Mouse (Mus musculus): ENCODE measurements around the gene Rgs6. TPM values are rescaled to one million over a fixed set of nuclear protein-coding genes. Genes with fewer than 3 reads are reported as not detected.

Gene Rgs6
- total and polyA plus RNA-seq, 3 experiments: 7.3 to 12.6 (median 10.2) TPM

DNA sequence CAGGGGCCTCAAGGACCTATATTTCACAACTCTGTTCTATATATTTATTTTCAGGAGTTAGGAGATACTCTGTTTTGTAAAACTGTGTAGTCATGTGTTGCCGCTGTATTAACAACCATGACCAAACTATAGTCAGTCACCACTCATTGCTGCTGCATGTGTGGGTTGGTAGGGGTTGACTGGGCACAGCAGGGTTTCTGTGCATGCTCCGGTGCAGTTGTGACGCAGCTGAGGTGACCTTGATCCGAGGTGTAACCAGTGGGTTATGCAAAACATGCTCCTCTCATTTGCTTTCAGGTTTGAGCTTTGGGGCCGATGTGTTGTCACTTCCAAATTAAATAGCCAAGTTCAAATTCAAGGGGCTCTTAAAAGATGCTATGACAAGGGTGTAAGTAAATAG lies 193.3 kb downstream of the Rgs6 start:
- Histone ChIP-seq H3K27ac (no peak overlapping the region), H3K79me2 (replicated peaks; ENCODE audit: control insufficient read depth, insufficient read depth, low read length) (no peaks in the 10 kb centered on the region), H3K27me3 (ENCODE audit: control insufficient read depth, insufficient read depth, low read length) (no peaks in the 10 kb centered on the region), H3K4me3 (no peak overlapping the region), H3K9ac (ENCODE audit: low read depth, low read length) (no peak overlapping the region), H3K4me1 (ENCODE audit: control insufficient read depth, insufficient read depth, low read length) (no peaks in the 10 kb centered on the region), H3K36me3 (ENCODE audit: control insufficient read depth, insufficient read depth, low read length) (no peaks in the 10 kb centered on the region)
- DNase-seq: no peak
- WGBS: 75% methylated on average over 5 of the region's 5 CpGs
- TF ChIP-seq CTCF (IDR thresholded peaks at IDR 0.05) (no peak), EP300 (IDR thresholded peaks at IDR 0.05; ENCODE audit: insufficient read depth, low read depth, low read length) (no peak), POLR2A (IDR thresholded peaks at IDR 0.05; ENCODE audit: insufficient read depth, low read depth, low read length) (no peak)
- intact Hi-C loops (cut with DNase I): no loop called here

DNA sequence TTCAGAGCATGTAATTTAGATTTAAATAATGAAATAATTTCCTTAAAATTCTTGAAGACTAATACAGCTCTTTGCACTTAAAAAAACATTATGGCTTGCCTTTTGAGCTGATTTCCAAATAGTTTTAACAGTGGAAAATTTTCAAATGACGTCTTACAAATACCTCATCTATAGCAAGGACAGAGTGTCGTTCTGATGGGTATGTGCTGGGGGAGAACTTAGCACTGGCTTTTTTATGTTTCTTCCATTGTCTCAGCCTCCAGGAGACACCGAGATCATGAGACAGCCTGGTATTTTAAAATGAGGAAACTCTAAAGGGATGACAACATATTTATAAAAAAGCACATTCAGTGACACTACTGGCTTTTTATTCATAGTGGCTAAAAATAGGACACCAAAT lies 204.0 kb downstream of the Rgs6 start:
- 57% methylated on average over 3 of the region's 3 CpGs for WGBS
- no peaks in the 10 kb centered on the region; the same call in 1 of the 2 replicates for H3K79me2 ChIP-seq (replicated peaks; ENCODE audit: control insufficient read depth, insufficient read depth, low read length)
- intact Hi-C loops (cut with DNase I): no loop called here
- no peaks in the 10 kb centered on the region for H3K36me3 ChIP-seq (ENCODE audit: control insufficient read depth, insufficient read depth, low read length)
- DNase-seq: no peak
- H3K4me3 ChIP-seq: no peak overlapping the region
- H3K27me3 ChIP-seq (ENCODE audit: control insufficient read depth, insufficient read depth, low read length): no peaks in the 10 kb centered on the region
- H3K9ac ChIP-seq (ENCODE audit: low read depth, low read length): no peak overlapping the region
- no peaks in the 10 kb centered on the region; the same call in 1 of the 2 replicates for H3K4me1 ChIP-seq (ENCODE audit: control insufficient read depth, insufficient read depth, low read length)
- TF ChIP-seq EP300 (IDR thresholded peaks at IDR 0.05; ENCODE audit: insufficient read depth, low read depth, low read length) (no peak), CTCF (IDR thresholded peaks at IDR 0.05) (no peak), POLR2A (IDR thresholded peaks at IDR 0.05; ENCODE audit: insufficient read depth, low read depth, low read length) (no peak)
- no peak overlapping the region for H3K27ac ChIP-seq

DNA sequence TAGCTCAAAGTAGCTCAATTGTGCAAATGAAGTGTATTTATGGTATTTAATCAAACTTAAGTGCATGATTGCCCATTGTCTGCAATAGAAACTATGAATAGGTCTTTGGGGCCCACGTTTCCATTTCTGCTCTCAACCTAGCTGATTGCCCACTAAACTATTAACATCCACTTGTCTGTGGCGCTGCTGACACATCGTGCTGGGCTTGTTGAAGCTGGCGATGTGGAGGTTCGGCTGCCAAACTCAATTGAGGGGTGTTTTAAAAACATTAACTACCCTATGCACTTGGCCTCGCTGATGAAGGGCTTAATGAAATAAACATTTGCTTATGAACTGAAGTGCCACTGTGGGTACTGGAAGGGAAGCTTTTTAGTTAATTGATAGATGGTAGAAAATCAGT lies 211.8 kb downstream of the Rgs6 start:
- TF ChIP-seq EP300 (IDR thresholded peaks at IDR 0.05; ENCODE audit: insufficient read depth, low read depth, low read length): no peak
- no peak for TF ChIP-seq CTCF (IDR thresholded peaks at IDR 0.05)
- TF ChIP-seq POLR2A (IDR thresholded peaks at IDR 0.05; ENCODE audit: insufficient read depth, low read depth, low read length): no peak
- 78% methylated on average over 6 of the region's 6 CpGs for WGBS
- Histone ChIP-seq H3K36me3 (ENCODE audit: control insufficient read depth, insufficient read depth, low read length) (no peaks in the 10 kb centered on the region), H3K9ac (ENCODE audit: low read depth, low read length) (no peak overlapping the region), H3K4me3 (no peak overlapping the region), H3K79me2 (replicated peaks; ENCODE audit: control insufficient read depth, insufficient read depth, low read length) (no peaks in the 10 kb centered on the region; the same call in 1 of the 2 replicates), H3K4me1 (ENCODE audit: control insufficient read depth, insufficient read depth, low read length) (peaks cover 2% of the 10 kb centered on the region; the same call in 1 of the 2 replicates), H3K27me3 (ENCODE audit: control insufficient read depth, insufficient read depth, low read length) (no peaks in the 10 kb centered on the region), H3K27ac (no peak overlapping the region)
- DNase-seq: no peak
- intact Hi-C loops (cut with DNase I): no loop called here

DNA sequence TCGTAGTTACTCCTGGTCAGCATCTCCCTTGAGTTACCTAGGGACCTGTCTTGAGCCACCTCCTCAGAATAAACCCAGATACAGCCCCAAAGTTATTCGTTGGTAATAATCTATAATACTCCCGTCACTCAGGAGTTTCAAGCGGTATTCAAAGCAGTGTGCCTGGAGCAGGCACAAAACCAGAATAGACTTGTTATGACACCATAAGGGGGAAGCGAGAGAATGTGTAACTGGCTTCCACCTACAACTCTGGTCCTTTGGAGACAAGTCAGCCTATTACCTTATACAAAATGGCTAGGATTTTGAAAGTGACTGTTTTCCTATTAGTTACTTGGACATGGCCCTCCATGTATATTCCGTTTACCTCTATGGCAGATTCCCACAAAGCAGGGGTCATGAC lies 213.6 kb downstream of the Rgs6 start:
- no peaks in the 10 kb centered on the region; the same call in 1 of the 2 replicates for H3K79me2 ChIP-seq (replicated peaks; ENCODE audit: control insufficient read depth, insufficient read depth, low read length)
- H3K4me1 ChIP-seq (ENCODE audit: control insufficient read depth, insufficient read depth, low read length): peaks cover 2% of the 10 kb centered on the region; the same call in 1 of the 2 replicates
- no peak overlapping the region for H3K4me3 ChIP-seq
- WGBS: 85% methylated on average over 6 of the region's 6 CpGs
- no peak for DNase-seq
- H3K36me3 ChIP-seq (ENCODE audit: control insufficient read depth, insufficient read depth, low read length): no peaks in the 10 kb centered on the region
- H3K27me3 ChIP-seq (ENCODE audit: control insufficient read depth, insufficient read depth, low read length): no peaks in the 10 kb centered on the region
- TF ChIP-seq EP300 (IDR thresholded peaks at IDR 0.05; ENCODE audit: insufficient read depth, low read depth, low read length) (no peak), POLR2A (IDR thresholded peaks at IDR 0.05; ENCODE audit: insufficient read depth, low read depth, low read length) (no peak), CTCF (IDR thresholded peaks at IDR 0.05) (no peak)
- intact Hi-C loops (cut with DNase I): no loop called here
- H3K9ac ChIP-seq (ENCODE audit: low read depth, low read length): no peak overlapping the region
- H3K27ac ChIP-seq: no peak overlapping the region

DNA sequence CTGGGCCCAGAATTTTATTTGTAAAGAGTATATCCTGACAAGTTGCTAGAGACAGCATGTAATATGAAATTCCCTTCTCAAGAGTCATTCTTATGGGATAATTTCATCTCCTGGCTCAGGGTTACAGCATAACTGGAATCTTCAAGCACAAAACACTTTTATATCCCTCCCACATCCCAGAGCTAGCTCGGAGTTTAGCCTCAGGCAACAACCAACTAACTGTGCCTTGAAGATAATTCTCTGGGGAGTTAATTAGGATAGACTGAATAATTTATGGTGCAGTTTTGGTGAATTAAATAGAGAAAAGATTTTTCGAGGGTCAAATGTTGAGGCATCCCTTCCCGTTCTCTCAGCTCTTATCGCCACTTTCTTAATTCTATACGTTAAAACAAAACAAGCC lies 214.6 kb downstream of the Rgs6 start:
- Histone ChIP-seq H3K36me3 (ENCODE audit: control insufficient read depth, insufficient read depth, low read length) (no peaks in the 10 kb centered on the region), H3K27ac (no peak overlapping the region; the same call in 1 of the 2 replicates), H3K4me3 (no peak overlapping the region), H3K9ac (ENCODE audit: low read depth, low read length) (no peak overlapping the region), H3K27me3 (ENCODE audit: control insufficient read depth, insufficient read depth, low read length) (no peaks in the 10 kb centered on the region), H3K79me2 (replicated peaks; ENCODE audit: control insufficient read depth, insufficient read depth, low read length) (no peaks in the 10 kb centered on the region), H3K4me1 (ENCODE audit: control insufficient read depth, insufficient read depth, low read length) (peaks cover 2% of the 10 kb centered on the region; the same call in 1 of the 2 replicates)
- TF ChIP-seq POLR2A (IDR thresholded peaks at IDR 0.05; ENCODE audit: insufficient read depth, low read depth, low read length): no peak
- TF ChIP-seq CTCF (IDR thresholded peaks at IDR 0.05): no peak
- no peak for TF ChIP-seq EP300 (IDR thresholded peaks at IDR 0.05; ENCODE audit: insufficient read depth, low read depth, low read length)
- WGBS: 89% methylated on average over 5 of the region's 5 CpGs
- intact Hi-C loops (cut with DNase I): no loop called here
- no peak for DNase-seq

DNA sequence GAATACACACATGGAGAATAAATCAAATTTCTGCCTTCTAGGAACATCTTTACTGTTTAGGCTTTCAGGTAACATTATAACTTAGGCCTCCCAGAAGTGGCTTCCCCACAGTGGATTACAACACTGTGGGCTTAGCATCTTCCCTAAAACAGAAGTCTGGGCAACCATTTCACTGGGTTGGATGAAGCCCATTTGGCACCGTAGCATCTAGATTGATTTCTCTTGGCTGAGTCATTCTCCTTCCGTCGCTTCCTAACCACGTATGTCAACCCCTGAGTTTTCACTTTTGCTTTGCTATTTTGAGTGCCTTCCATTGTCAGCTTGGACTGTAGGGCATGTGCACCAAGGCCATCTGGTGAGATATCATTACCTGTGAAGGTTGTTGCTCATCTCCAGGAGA lies 217.1 kb downstream of the Rgs6 start:
- Histone ChIP-seq H3K27me3 (ENCODE audit: control insufficient read depth, insufficient read depth, low read length) (no peaks in the 10 kb centered on the region), H3K79me2 (replicated peaks; ENCODE audit: control insufficient read depth, insufficient read depth, low read length) (no peaks in the 10 kb centered on the region), H3K4me1 (ENCODE audit: control insufficient read depth, insufficient read depth, low read length) (peaks cover 2% of the 10 kb centered on the region; the same call in 1 of the 2 replicates), H3K9ac (ENCODE audit: low read depth, low read length) (no peak overlapping the region), H3K4me3 (no peak overlapping the region), H3K36me3 (ENCODE audit: control insufficient read depth, insufficient read depth, low read length) (no peaks in the 10 kb centered on the region), H3K27ac (no peak overlapping the region)
- TF ChIP-seq POLR2A (IDR thresholded peaks at IDR 0.05; ENCODE audit: insufficient read depth, low read depth, low read length): no peak
- intact Hi-C loops (cut with DNase I): no loop called here
- 68% methylated on average over 4 of the region's 4 CpGs for WGBS
- DNase-seq: no peak

Data from heart, adult 2 months (tissue).